Mouse (Mus musculus): Measurements from ENCODE around the gene Gm49388. TPM values are rescaled to one million over a fixed set of nuclear protein-coding genes. Genes with fewer than 3 reads are reported as not detected.
A peak's percentile ranks its signal among the peaks of the same experiment; 100 is the strongest.

Gm49388 gene
- not detected in 2 replicates for polyA plus RNA-seq (2015; fragmentation: Nextera tagmentation; extraction: Ambion mirVana)

GRCm38 (mm10) chr7:127785308-127785707 is at the start of gene Gm49388:
Gm49388 (plus strand) TSS chr7:127785608.
- Histone ChIP-seq H3K36me3 (ENCODE audit: poor library complexity, severe bottlenecking) (peaks cover 98% of the 10 kb centered on the region), H3K4me2 (no peak within 1 kb of the TSS), H3K4me1 (no peaks in the 10 kb centered on the region), H3K27me3 (no peaks in the 10 kb centered on the region), H3K4me3 (no peak within 1 kb of the TSS), H3K9me3 (replicated peaks) (no peaks in the 10 kb centered on the region), H3K27ac (no peak within 1 kb of the TSS), H3K9ac (no peak within 1 kb of the TSS)
- no peak for ATAC-seq
- WGBS: 93% methylated on average over 7 of the region's 7 CpGs

GRCm38 (mm10) chr7:127744366-127745045 is 40.9 kb upstream of the Gm49388 start, which contains the start of gene Fbxl19:
Fbxl19 (plus strand) TSS chr7:127744543.
- Histone ChIP-seq H3K4me1 (peaks cover 20% of the 10 kb centered on the region), H3K9ac (peak within 1 kb of the TSS; percentile 60), H3K4me2 (peak within 1 kb of the TSS; percentile 89), H3K4me3 (peak within 1 kb of the TSS; percentile 93), H3K27me3 (no peaks in the 10 kb centered on the region), H3K9me3 (replicated peaks) (no peaks in the 10 kb centered on the region), H3K36me3 (ENCODE audit: poor library complexity, severe bottlenecking) (peaks cover 15% of the 10 kb centered on the region), H3K27ac (peak within 1 kb of the TSS; percentile 91)
- 1% methylated on average over 26 of the region's 26 CpGs for whole genome bisulfite sequencing
- no peak for ATAC-seq

GRCm38 (mm10) chr7:127745251-127745651 is 40.2 kb upstream of the Gm49388 start:
- peak; percentile 92 for ATAC-seq
- H3K4me3 ChIP-seq: peak overlapping the region; percentile 93
- H3K27me3 ChIP-seq: no peaks in the 10 kb centered on the region
- peak overlapping the region; percentile 91 for H3K27ac ChIP-seq
- peak overlapping the region; percentile 60 for H3K9ac ChIP-seq
- peaks cover 20% of the 10 kb centered on the region for H3K4me1 ChIP-seq
- H3K36me3 ChIP-seq (ENCODE audit: poor library complexity, severe bottlenecking): peaks cover 22% of the 10 kb centered on the region
- peak overlapping the region; percentile 89 for H3K4me2 ChIP-seq
- H3K9me3 ChIP-seq (replicated peaks): no peaks in the 10 kb centered on the region
- WGBS: under 1% methylated on average over 19 of the region's 19 CpGs

- ATAC-seq: peak; percentile 88
Observed at GRCm38 (mm10) chr7:127745652-127746493, 39.5 kb upstream of the Gm49388 start.

GRCm38 (mm10) chr7:127746494-127747491 is 38.6 kb upstream of the Gm49388 start:
- Histone ChIP-seq H3K27me3 (no peaks in the 10 kb centered on the region), H3K4me1 (peaks cover 20% of the 10 kb centered on the region), H3K36me3 (ENCODE audit: poor library complexity, severe bottlenecking) (peaks cover 38% of the 10 kb centered on the region), H3K9ac (peak overlapping the region; percentile 93), H3K27ac (peak overlapping the region; percentile 86), H3K4me2 (peak overlapping the region; percentile 89), H3K9me3 (replicated peaks) (no peaks in the 10 kb centered on the region), H3K4me3 (peak overlapping the region; percentile 93)
- WGBS: under 1% methylated on average over 43 of the region's 62 CpGs
- ATAC-seq: no peak

More at GRCm38 (mm10) chr7:127745652-127746493, 39.5 kb upstream of the Gm49388 start:
- Histone ChIP-seq H3K4me2 (peak overlapping the region; percentile 89), H3K9me3 (replicated peaks) (no peaks in the 10 kb centered on the region), H3K36me3 (ENCODE audit: poor library complexity, severe bottlenecking) (peaks cover 28% of the 10 kb centered on the region), H3K4me3 (peak overlapping the region; percentile 93), H3K27me3 (no peaks in the 10 kb centered on the region), H3K27ac (peak overlapping the region; percentile 91), H3K4me1 (peaks cover 20% of the 10 kb centered on the region), H3K9ac (peak overlapping the region; percentile 93)
- WGBS: under 1% methylated on average over 35 of the region's 39 CpGs

- H3K4me1 ChIP-seq: peaks cover 20% of the 10 kb centered on the region
- peak overlapping the region; percentile 93 for H3K4me3 ChIP-seq
- WGBS: 28% methylated on average over 6 of the region's 6 CpGs
- H3K27me3 ChIP-seq: no peaks in the 10 kb centered on the region
- H3K9ac ChIP-seq: peak overlapping the region; percentile 93
- H3K4me2 ChIP-seq: peak overlapping the region; percentile 89
- H3K27ac ChIP-seq: peak overlapping the region; percentile 86
- peaks cover 47% of the 10 kb centered on the region for H3K36me3 ChIP-seq (ENCODE audit: poor library complexity, severe bottlenecking)
- no peak for ATAC-seq
- H3K9me3 ChIP-seq (replicated peaks): no peaks in the 10 kb centered on the region
Observed at GRCm38 (mm10) chr7:127747559-127748234, 37.7 kb upstream of the Gm49388 start.

GRCm38 (mm10) chr7:127748235-127748560 is 37.2 kb upstream of the Gm49388 start:
- H3K27me3 ChIP-seq: no peaks in the 10 kb centered on the region
- H3K9ac ChIP-seq: peak overlapping the region; percentile 93; the same call in 1 of the 2 replicates
- H3K4me1 ChIP-seq: peaks cover 24% of the 10 kb centered on the region
- H3K9me3 ChIP-seq (replicated peaks): no peaks in the 10 kb centered on the region
- ATAC-seq: no peak
- no peak overlapping the region for H3K27ac ChIP-seq
- 92% methylated on average over 28 of the region's 28 CpGs for WGBS
- H3K36me3 ChIP-seq (ENCODE audit: poor library complexity, severe bottlenecking): peaks cover 52% of the 10 kb centered on the region
- H3K4me3 ChIP-seq: peak overlapping the region; percentile 93; the same call in 1 of the 2 replicates
- H3K4me2 ChIP-seq: peak overlapping the region; percentile 89

- Histone ChIP-seq H3K27ac (no peak overlapping the region), H3K36me3 (ENCODE audit: poor library complexity, severe bottlenecking) (peaks cover 74% of the 10 kb centered on the region), H3K9ac (no peak overlapping the region), H3K27me3 (no peaks in the 10 kb centered on the region), H3K4me3 (0 out of 2 replicates have a peak overlapping the region, but pooled peaks have one; percentile 0), H3K4me2 (no peak overlapping the region), H3K9me3 (replicated peaks) (no peaks in the 10 kb centered on the region), H3K4me1 (peaks cover 21% of the 10 kb centered on the region)
- WGBS: 87% methylated on average over 18 of the region's 19 CpGs
- no peak for ATAC-seq
Observed at GRCm38 (mm10) chr7:127750131-127751127, 35.0 kb upstream of the Gm49388 start.

- no peak for ATAC-seq
- Histone ChIP-seq H3K27me3 (no peaks in the 10 kb centered on the region), H3K4me1 (peaks cover 21% of the 10 kb centered on the region), H3K4me2 (no peak overlapping the region), H3K27ac (no peak overlapping the region), H3K4me3 (no peak overlapping the region), H3K9ac (no peak overlapping the region), H3K9me3 (replicated peaks) (no peaks in the 10 kb centered on the region), H3K36me3 (ENCODE audit: poor library complexity, severe bottlenecking) (peaks cover 86% of the 10 kb centered on the region)
- WGBS: 96% methylated on average over 5 of the region's 5 CpGs
Observed at GRCm38 (mm10) chr7:127751619-127752018, 33.8 kb upstream of the Gm49388 start.

GRCm38 (mm10) chr7:127752069-127752468 is 33.3 kb upstream of the Gm49388 start:
- no peak overlapping the region for H3K4me2 ChIP-seq
- no peak overlapping the region for H3K4me3 ChIP-seq
- peaks cover 20% of the 10 kb centered on the region for H3K4me1 ChIP-seq
- 0 out of 2 replicates have a peak overlapping the region, but pooled peaks have one; percentile 4 for H3K9ac ChIP-seq
- no peaks in the 10 kb centered on the region for H3K9me3 ChIP-seq (replicated peaks)
- H3K27me3 ChIP-seq: no peaks in the 10 kb centered on the region
- 93% methylated on average over 27 of the region's 27 CpGs for WGBS
- no peak overlapping the region for H3K27ac ChIP-seq
- peaks cover 90% of the 10 kb centered on the region for H3K36me3 ChIP-seq (ENCODE audit: poor library complexity, severe bottlenecking)
- no peak for ATAC-seq
